Comparison of ENCODE assay signal across 10 mouse cellular contexts in genomic region chr15:27581640-27582039, GRCm38 (mm10). TPM values are rescaled to one million over a fixed set of nuclear protein-coding genes. Genes with fewer than 3 reads are reported as not detected.
DNase-seq lines count a peak whose midpoint lies in the region; ATAC-seq lines count a peak whose summit lies in the region.
"Had no signal": no experiment of that assay in that cellular context is flagged by ENCODE, and none has a peak within 500 bp of the region (broad histone marks: within the 10 kb centered on the region; RNA-seq: fewer than 3 reads in every experiment).

No protein-coding gene starts in this region.

- H3K4me1 ChIP-seq in hindbrain, embryonic 13.5 days (replicated peaks) = peaks cover 18% of the 10 kb centered on the region
- H3K4me1 ChIP-seq: liver, embryonic 13.5 days had no signal

- H3K36me3 ChIP-seq in hindbrain, embryonic 13.5 days = peaks cover 52% of the 10 kb centered on the region

- no peaks in the 10 kb centered on the region for H3K27me3 ChIP-seq in hindbrain, embryonic 13.5 days
- H3K27me3 ChIP-seq: liver, embryonic 13.5 days had no signal

- H3K27ac ChIP-seq in hindbrain, embryonic 13.5 days = peak overlapping the region; percentile 72
- H3K27ac ChIP-seq: liver, embryonic 13.5 days had no signal

- ATAC-seq in hindbrain, embryonic 13.5 days (ENCODE audit: low FRiP score) = peak; percentile 60

- no peak overlapping the region for H3K4me2 ChIP-seq in hindbrain, embryonic 13.5 days
- H3K4me2 ChIP-seq: liver, embryonic 13.5 days had no signal

- no peak overlapping the region; the same call in 1 of the 2 replicates for H3K9ac ChIP-seq in hindbrain, embryonic 13.5 days
- H3K9ac ChIP-seq: liver, embryonic 13.5 days had no signal

- peak; percentile 70 for DNase-seq in layer of hippocampus, adult 9-11 months
- no peak for DNase-seq in layer of hippocampus, postnatal 36 days
- peak; percentile 43 for DNase-seq in embryo, embryonic 11 days
- DNase-seq in retina, postnatal 1 day = peak; percentile 89
- no peak for DNase-seq in kidney, adult 18-20 months
- no peak for DNase-seq in natural killer cell, adult 2 months (ENCODE audit: low spot score in 2 of 2)
- DNase-seq: gastrocnemius, postnatal 14 days; liver, embryonic 13.5 days; right cerebral cortex, adult 18-20 months had no signal

- WGBS in hindbrain, embryonic 13.5 days = 6% methylated on average over 3 of the region's 3 CpGs

- H3K9me3 ChIP-seq in hindbrain, embryonic 13.5 days = no peaks in the 10 kb centered on the region
- H3K9me3 ChIP-seq: liver, embryonic 13.5 days had no signal

- H3K4me3 ChIP-seq in hindbrain, embryonic 13.5 days = no peak overlapping the region
- H3K4me3 ChIP-seq: liver, embryonic 13.5 days had no signal

RNA-seq across cellular contexts. Expression of gene Otulin, which starts 48.9 kb away (rescaled TPM):
- total RNA-seq in layer of hippocampus, postnatal 36 days (2021) = 10 to 100 TPM; 18.4 to 19.4 TPM
- 23.1 and 24.1 TPM in 2 replicates for polyA plus RNA-seq in hindbrain, embryonic 13.5 days (2015; fragmentation: Nextera tagmentation; extraction: Ambion mirVana)

Comparison
In these comparisons a context has a peak if more than half of its experiments do, and no peak if none do; other contexts are left out.
1. DNase-seq: peak in layer of hippocampus, adult 9-11 months (single experiment), embryo, embryonic 11 days (single experiment) and retina, postnatal 1 day (single experiment); none in layer of hippocampus, postnatal 36 days (0 of 2), kidney, adult 18-20 months (single experiment) and natural killer cell, adult 2 months (0 of 2).